Mouse (Mus musculus): Measurements from ENCODE around the gene Zfyve28.
A peak's percentile ranks its signal among the peaks of the same experiment; 100 is the strongest.

The Zfyve28 gene

DNA sequence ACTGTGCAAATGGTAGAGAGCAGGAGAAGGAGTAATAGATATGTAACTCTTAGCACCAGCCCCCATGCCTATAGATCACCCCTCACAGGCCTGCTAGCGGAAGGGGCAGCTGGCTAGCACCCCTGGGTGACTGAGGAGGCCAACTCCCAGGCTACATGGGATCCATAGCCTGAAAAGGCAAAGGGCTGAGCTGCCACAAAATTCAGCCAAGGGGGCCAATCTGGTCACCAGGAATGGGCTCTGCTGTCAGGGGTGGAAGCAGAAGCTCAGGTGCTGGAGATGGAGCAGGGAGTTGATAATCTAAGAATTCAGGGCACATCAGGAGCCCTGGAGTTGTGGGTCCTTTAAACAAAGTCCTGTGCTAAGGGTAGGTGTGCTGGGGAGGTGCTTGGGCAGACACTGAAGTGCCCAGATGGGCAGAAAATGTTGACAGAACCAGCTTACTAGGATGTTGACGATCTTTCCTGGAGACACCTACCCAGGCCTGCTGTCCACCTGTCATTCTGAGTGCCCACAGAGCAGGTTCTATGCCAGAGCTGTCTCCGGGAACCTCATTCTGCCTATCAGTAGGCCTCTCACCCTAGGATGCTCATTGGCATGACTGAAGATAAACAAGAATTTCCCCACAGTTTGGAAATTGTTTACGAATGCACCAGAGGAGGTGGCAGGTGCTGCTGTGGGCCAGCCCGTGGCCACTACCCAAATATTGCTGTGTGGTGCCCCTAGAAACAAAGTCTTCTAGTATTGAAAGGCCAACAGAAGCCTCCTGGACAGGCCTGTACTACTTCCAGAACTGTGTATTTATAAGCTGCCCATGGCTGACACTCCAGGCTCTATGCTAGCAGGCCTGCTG is 113.5 kb downstream of the Zfyve28 start:
- no peak for DNase-seq

DNA sequence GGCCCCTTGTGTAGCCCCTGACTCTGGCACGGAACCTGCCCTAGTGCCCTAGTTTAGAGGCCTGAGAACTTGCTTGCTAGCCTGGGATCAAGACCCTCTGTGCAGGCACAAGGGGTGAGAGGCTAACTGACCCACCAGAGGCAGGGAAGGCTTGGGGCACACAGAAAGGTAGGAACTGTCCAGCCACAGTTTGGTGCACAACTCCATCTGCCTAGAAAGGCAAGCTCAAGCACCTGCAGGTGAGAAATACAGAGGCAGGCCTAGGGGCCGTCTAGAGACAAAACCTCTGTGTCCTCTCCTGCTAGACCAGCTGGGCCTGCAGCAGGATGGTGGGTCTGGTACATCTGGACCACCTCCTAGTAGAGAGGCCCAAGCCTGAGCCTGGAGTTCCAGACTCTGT is 114.2 kb downstream of the Zfyve28 start:
- no peak for DNase-seq

- no peak for DNase-seq
Measured at GRCm38 (mm10) chr5:34170726-34171125, 117.5 kb downstream of the Zfyve28 start.

DNA sequence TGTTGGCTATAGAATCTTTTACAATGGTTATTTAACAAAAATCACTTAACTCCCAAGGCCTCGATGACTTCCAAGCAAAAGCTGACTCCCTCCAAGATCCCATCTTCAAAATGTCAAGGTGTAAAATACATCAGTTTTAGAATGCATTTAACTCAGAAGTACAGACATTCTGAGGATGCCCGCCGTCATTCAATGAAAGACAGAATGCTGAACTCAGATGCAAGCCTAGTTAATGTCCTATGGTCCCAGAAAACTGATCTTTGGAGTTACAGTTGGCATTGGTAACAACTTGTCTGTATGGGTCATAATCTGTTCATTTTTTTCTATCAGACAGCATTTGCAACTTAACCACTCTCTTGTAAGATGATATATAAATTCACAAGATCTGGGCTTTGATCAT is 118.3 kb downstream of the Zfyve28 start:
- no peak for DNase-seq

DNA sequence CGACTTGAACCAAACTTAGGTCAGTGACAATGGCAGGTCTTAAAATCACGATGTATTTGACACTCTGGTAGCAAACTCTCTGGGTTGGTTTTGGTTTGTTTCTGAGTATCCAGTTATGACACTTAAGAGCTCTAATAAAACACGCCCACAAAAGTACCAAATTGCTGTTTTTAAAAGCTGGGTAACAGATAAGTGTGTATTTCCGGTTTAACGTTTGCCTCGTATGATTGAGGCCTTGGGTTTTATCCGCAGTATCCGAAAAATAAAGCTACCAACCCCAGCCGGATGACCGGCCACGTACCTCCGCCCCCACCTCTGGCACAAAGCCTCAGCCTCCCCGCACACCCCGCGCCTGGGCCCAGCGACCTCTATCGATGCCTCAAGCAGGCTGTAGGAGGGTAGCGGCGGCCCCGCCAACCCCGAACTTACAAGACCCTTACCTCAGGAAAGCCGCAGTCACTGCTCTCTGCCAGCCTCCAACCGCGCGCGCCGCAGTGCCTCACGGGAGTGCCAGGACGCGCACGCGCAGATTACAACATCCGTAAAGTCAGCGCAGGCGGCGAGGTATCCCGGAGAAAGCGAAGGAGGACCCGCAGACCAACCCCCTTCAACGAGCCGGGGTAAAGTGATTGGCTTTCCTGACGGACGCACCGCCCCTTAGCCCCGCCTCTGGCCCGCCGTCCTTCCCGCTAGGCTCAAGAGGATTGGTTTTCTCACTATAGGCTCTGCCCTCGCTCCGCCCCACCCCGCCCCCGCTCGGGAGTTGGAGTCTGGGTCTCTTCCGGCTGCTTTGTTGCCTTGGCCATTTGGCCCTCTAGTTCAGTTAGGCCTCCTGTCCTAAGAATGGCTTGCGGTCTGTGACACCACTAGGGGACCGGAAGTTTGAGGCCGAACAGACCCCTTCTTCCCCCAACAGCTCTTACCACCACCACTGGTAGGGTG is 119.0 kb downstream of the Zfyve28 start, which contains the start of the genes Poln and Haus3:
Poln (minus strand) TSS at position 499 of the 942 bp plus-strand sequence.
Haus3 (minus strand) TSS at position 578 of the 942 bp plus-strand sequence.
- DNase-seq = peak; percentile 100

DNA sequence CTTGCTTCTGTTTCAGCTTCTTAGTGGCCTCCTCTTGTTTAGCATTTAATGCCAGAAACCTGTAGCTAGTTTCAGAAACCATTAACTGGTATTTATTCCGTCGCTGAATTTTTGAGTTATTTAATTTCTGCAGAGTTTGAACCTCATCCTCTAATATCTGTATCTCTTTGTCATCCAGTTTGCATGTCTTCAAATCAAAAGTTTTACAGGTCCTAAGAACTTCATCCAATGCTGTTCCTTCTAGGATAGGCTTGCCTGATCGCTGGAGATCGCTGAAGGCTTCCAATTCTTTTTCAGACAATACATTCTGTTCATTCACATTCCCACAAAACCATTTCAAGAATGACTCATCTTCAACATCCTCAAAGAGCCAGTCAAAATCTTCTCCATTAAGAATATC is 120.4 kb downstream of the Zfyve28 start:
- no peak for DNase-seq

GRCm38 (mm10) chr5:34165793-34166192 is 122.5 kb downstream of the Zfyve28 start:
- DNase-seq = no peak

DNA sequence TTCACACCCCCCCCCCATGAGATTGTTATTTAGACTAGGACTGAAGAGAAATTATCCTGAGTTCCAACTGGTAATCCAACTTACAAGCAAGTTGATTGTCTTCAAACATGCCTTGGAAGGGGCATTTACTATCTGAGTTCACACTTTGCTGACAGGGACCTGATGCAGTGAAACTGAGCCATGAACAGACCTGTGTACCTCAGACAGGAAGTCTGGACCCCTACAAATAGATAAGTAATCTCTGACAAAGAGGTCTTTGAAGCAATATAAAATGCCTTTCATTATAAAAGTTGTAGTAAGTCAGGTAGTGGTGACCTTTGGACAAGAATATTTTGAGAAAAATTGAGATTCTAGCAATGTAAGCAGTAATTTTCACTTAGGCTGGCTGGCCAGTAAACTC is 139.8 kb downstream of the Zfyve28 start:
- no peak for DNase-seq

DNA sequence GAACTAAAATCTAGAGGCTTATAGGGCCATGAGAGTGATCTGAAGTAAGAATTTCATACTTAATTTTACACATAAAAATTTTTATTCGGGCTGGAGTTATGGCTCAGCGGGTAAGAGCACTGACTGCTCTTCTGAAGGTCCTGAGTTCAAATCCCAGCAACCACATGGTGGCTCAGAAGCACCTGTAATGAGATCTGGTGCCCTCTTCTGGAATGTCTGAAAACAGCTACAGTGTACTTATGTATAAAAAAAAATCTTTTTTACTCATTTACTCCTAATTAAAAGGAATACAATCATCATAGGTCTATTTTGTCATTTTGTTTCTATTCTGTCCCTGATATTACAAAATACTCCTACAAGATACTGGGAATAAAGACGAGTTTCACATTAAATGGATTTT is 140.7 kb downstream of the Zfyve28 start:
- DNase-seq = no peak
